ENCODE assay signal across 9 mouse cellular contexts in genomic region chr19:28382168-28382911, GRCm38 (mm10).
DNase-seq lines count a peak whose midpoint lies in the region; ATAC-seq and TF ChIP-seq lines count a peak whose summit lies in the region.
"Had no signal": no experiment of that assay in that cellular context is flagged by ENCODE, and none has a peak within 500 bp of the region (broad histone marks: within the 10 kb centered on the region; RNA-seq: fewer than 3 reads in every experiment).

No protein-coding gene starts in this region.

- TF ChIP-seq CTCF in intestine, postnatal 0 days (IDR thresholded peaks at IDR 0.05; ENCODE audit: low read depth): no peak

- H3K27ac ChIP-seq in intestine, embryonic 15.5 days: no peak overlapping the region
- no peak overlapping the region for H3K27ac ChIP-seq in intestine, postnatal 0 days (ENCODE audit: low read depth, low read length)
- peak overlapping the region; percentile 48; the same call in 1 of the 2 replicates for H3K27ac ChIP-seq in hindbrain, embryonic 12.5 days
- H3K27ac ChIP-seq in midbrain, embryonic 13.5 days: no peak overlapping the region; the same call in 1 of the 2 replicates
- H3K27ac ChIP-seq: liver, embryonic 12.5 days had no signal

- no peaks in the 10 kb centered on the region for H3K27me3 ChIP-seq in intestine, embryonic 15.5 days (replicated peaks)
- no peaks in the 10 kb centered on the region for H3K27me3 ChIP-seq in intestine, postnatal 0 days (replicated peaks; ENCODE audit: control insufficient read depth, insufficient read depth, low read length)
- no peaks in the 10 kb centered on the region for H3K27me3 ChIP-seq in hindbrain, embryonic 12.5 days
- H3K27me3 ChIP-seq in midbrain, embryonic 13.5 days: peaks cover 20% of the 10 kb centered on the region; the same call in 1 of the 2 replicates
- H3K27me3 ChIP-seq: liver, embryonic 12.5 days had no signal

- H3K4me2 ChIP-seq in intestine, embryonic 15.5 days (replicated peaks): no peak overlapping the region
- no peak overlapping the region for H3K4me2 ChIP-seq in intestine, postnatal 0 days (replicated peaks; ENCODE audit: low read depth)
- no peak overlapping the region for H3K4me2 ChIP-seq in hindbrain, embryonic 12.5 days (replicated peaks)
- H3K4me2 ChIP-seq in midbrain, embryonic 13.5 days (replicated peaks): no peak overlapping the region
- H3K4me2 ChIP-seq: liver, embryonic 12.5 days had no signal

- H3K4me3 ChIP-seq in intestine, embryonic 15.5 days (replicated peaks): no peak overlapping the region
- no peak overlapping the region for H3K4me3 ChIP-seq in intestine, postnatal 0 days (ENCODE audit: low read depth, low read length)
- no peak overlapping the region for H3K4me3 ChIP-seq in hindbrain, embryonic 12.5 days
- no peak overlapping the region for H3K4me3 ChIP-seq in midbrain, embryonic 13.5 days (replicated peaks)
- H3K4me3 ChIP-seq: liver, embryonic 12.5 days had no signal

- DNase-seq in embryo, embryonic 10 days (ENCODE audit: low spot score): peak; percentile 40
- DNase-seq in ovary, postnatal 14 days (ENCODE audit: low spot score): no peak
- DNase-seq in heart, adult 8-10 months (ENCODE audit: low spot score): no peak
- DNase-seq in adrenal gland, postnatal 14 days: no peak

- 38% methylated on average over 10 of the region's 10 CpGs for WGBS in intestine, embryonic 15.5 days
- 57% methylated on average over 10 of the region's 10 CpGs for WGBS in intestine, postnatal 0 days
- 29% methylated on average over 10 of the region's 10 CpGs for WGBS in hindbrain, embryonic 12.5 days
- WGBS in midbrain, embryonic 13.5 days: 25% methylated on average over 10 of the region's 10 CpGs

- H3K4me1 ChIP-seq in intestine, embryonic 15.5 days (replicated peaks): no peaks in the 10 kb centered on the region
- H3K4me1 ChIP-seq in intestine, postnatal 0 days (replicated peaks; ENCODE audit: control insufficient read depth, insufficient read depth, low read length): no peaks in the 10 kb centered on the region
- H3K4me1 ChIP-seq in hindbrain, embryonic 12.5 days: peaks cover 30% of the 10 kb centered on the region
- H3K4me1 ChIP-seq in midbrain, embryonic 13.5 days (replicated peaks): peaks cover 34% of the 10 kb centered on the region
- H3K4me1 ChIP-seq: liver, embryonic 12.5 days had no signal

- no peaks in the 10 kb centered on the region for H3K36me3 ChIP-seq in intestine, embryonic 15.5 days
- no peaks in the 10 kb centered on the region for H3K36me3 ChIP-seq in intestine, postnatal 0 days (ENCODE audit: control insufficient read depth, insufficient read depth)
- no peaks in the 10 kb centered on the region for H3K36me3 ChIP-seq in hindbrain, embryonic 12.5 days
- H3K36me3 ChIP-seq in midbrain, embryonic 13.5 days: no peaks in the 10 kb centered on the region
- H3K36me3 ChIP-seq: liver, embryonic 12.5 days had no signal

- H3K9ac ChIP-seq in intestine, embryonic 15.5 days: no peak overlapping the region
- no peak overlapping the region for H3K9ac ChIP-seq in intestine, postnatal 0 days (ENCODE audit: low read depth, low read length)
- no peak overlapping the region for H3K9ac ChIP-seq in hindbrain, embryonic 12.5 days
- no peak overlapping the region for H3K9ac ChIP-seq in midbrain, embryonic 13.5 days (replicated peaks)
- H3K9ac ChIP-seq: liver, embryonic 12.5 days had no signal

- H3K9me3 ChIP-seq in intestine, embryonic 15.5 days: no peaks in the 10 kb centered on the region
- H3K9me3 ChIP-seq in intestine, postnatal 0 days (ENCODE audit: control insufficient read depth): no peaks in the 10 kb centered on the region
- no peaks in the 10 kb centered on the region for H3K9me3 ChIP-seq in hindbrain, embryonic 12.5 days (replicated peaks)
- no peaks in the 10 kb centered on the region for H3K9me3 ChIP-seq in midbrain, embryonic 13.5 days
- H3K9me3 ChIP-seq: liver, embryonic 12.5 days had no signal

- 0 out of 2 replicates have a peak, but pooled peaks have one; percentile 49 for ATAC-seq in intestine, embryonic 15.5 days
- no peak for ATAC-seq in intestine, postnatal 0 days
- ATAC-seq in hindbrain, embryonic 12.5 days (ENCODE audit: low FRiP score): peak; percentile 88
- ATAC-seq in midbrain, embryonic 13.5 days: peak; percentile 84
- ATAC-seq: liver, embryonic 12.5 days had no signal
